Mouse (Mus musculus) MEL (cell line): ENCODE data around the gene Zfp683. TPM values are rescaled to one million over a fixed set of nuclear protein-coding genes. Genes with fewer than 3 reads are reported as not detected.

ENCODE experiments used
- DNase-seq: peaks from one replicate; pipeline ENCODE4 v3.0.0; 2011; ENCODE audit warnings: low read depth, low spot score
- H3K27ac ChIP-seq: 2 replicates; pipeline ENCODE4 v1.5.1; 2012; ENCODE audit warnings: low read depth, mild to moderate bottlenecking, control low read depth, low read length, moderate library complexity; ENCODE audit not compliant: control insufficient read depth
- H3K27me3 ChIP-seq, 2 experiments: fragments of 150-350 bp in 1 of 2; sonication (generic) in 1 of 2; 2 replicates each; pipeline ENCODE4 v1.6.1; 2012; ENCODE audit warnings: low read length in 2 of 2, mild to moderate bottlenecking in 2 of 2, improper control_type of control experiment in 1 of 2, moderate library complexity in 1 of 2; ENCODE audit not compliant: insufficient read depth in 2 of 2, control insufficient read depth in 1 of 2
- H3K36me3 ChIP-seq, 2 experiments: 2 replicates each; pipeline ENCODE4 v1.6.1; 2012 to 2014; ENCODE audit warnings: low read length in 2 of 2, improper control_type of control experiment in 1 of 2, inconsistent platforms in 1 of 2, mild to moderate bottlenecking in 1 of 2; ENCODE audit not compliant: insufficient read depth in 2 of 2, control insufficient read depth in 1 of 2
- H3K4me1 ChIP-seq, 2 experiments: fragments of 150-350 bp in 1 of 2; sonication (generic) in 1 of 2; 2 replicates each; pipeline ENCODE4 v1.6.1; 2012; ENCODE audit warnings: low read length in 2 of 2, improper control_type of control experiment in 1 of 2, mild to moderate bottlenecking in 1 of 2; ENCODE audit not compliant: insufficient read depth in 2 of 2, control insufficient read depth in 1 of 2
- H3K4me3 ChIP-seq, 2 experiments: fragments of 150-350 bp in 1 of 2; sonication (generic) in 1 of 2; 2 replicates each; pipeline ENCODE4 v1.5.1; 2012; ENCODE audit warnings: low read depth in 2 of 2, low read length in 2 of 2, mild to moderate bottlenecking in 2 of 2, moderate library complexity in 2 of 2, control low read depth in 1 of 2, improper control_type of control experiment in 1 of 2; ENCODE audit not compliant: control insufficient read depth in 1 of 2, insufficient read depth in 1 of 2
- H3K79me2 ChIP-seq: 2 replicates; pipeline ENCODE4 v1.6.1; 2012; ENCODE audit warnings: mild to moderate bottlenecking, low read length, moderate library complexity; ENCODE audit not compliant: control insufficient read depth, poor library complexity, insufficient read depth
- H3K9ac ChIP-seq: 2 replicates; pipeline ENCODE4 v1.6.1; 2012; ENCODE audit warnings: low read depth, mild to moderate bottlenecking, control low read depth, low read length, moderate library complexity; ENCODE audit not compliant: control insufficient read depth, poor library complexity, severe bottlenecking
- H3K9me3 ChIP-seq: fragments of 150-350 bp; sonication (generic); replicated peaks from 2 replicates; pipeline ENCODE4 v1.6.1; 2012; ENCODE audit warnings: mild to moderate bottlenecking, low read length, improper control_type of control experiment, moderate library complexity; ENCODE audit not compliant: insufficient read depth
- CHD1 ChIP-seq: IDR thresholded peaks from 2 replicates; pipeline ENCODE4 v1.6.1; 2012; ENCODE audit warnings: low read depth, mild to moderate bottlenecking, inconsistent platforms, low read length, improper control_type of control experiment
- CHD2 ChIP-seq: IDR thresholded peaks from 2 replicates; pipeline ENCODE4 v1.6.1; 2011; ENCODE audit warnings: low read length, improper control_type of control experiment
- E2F4 ChIP-seq: IDR thresholded peaks from 2 replicates; pipeline ENCODE4 v1.6.1; 2011; ENCODE audit warnings: low read depth, low read length, improper control_type of control experiment, borderline replicate concordance
- EP300 ChIP-seq, 2 experiments: IDR thresholded peaks; 2 replicates each; pipeline ENCODE4 v1.6.1; 2011; ENCODE audit warnings: improper control_type of control experiment in 2 of 2, low read length in 2 of 2, low read depth in 1 of 2, mild to moderate bottlenecking in 1 of 2
- HCFC1 ChIP-seq: IDR thresholded peaks from 2 replicates; pipeline ENCODE4 v1.6.1; 2012; ENCODE audit warnings: low read depth, mild to moderate bottlenecking, inconsistent platforms, low read length, improper control_type of control experiment, moderate library complexity
- JUND ChIP-seq: IDR thresholded peaks from 2 replicates; pipeline ENCODE4 v1.6.1; 2011; ENCODE audit warnings: low read depth, mild to moderate bottlenecking, improper control_type of control experiment, low read length
- KAT2A ChIP-seq: conservative IDR thresholded peaks from 2 replicates; pipeline ENCODE4 v1.6.1; 2012; ENCODE audit warnings: low read depth, low read length, improper control_type of control experiment, inconsistent platforms
- MAZ ChIP-seq: IDR thresholded peaks from 2 replicates; pipeline ENCODE4 v1.6.1; 2012; ENCODE audit warnings: low read depth, mild to moderate bottlenecking, inconsistent platforms, low read length, improper control_type of control experiment
- MXI1 ChIP-seq: IDR thresholded peaks from 2 replicates; pipeline ENCODE4 v1.6.1; 2011; ENCODE audit warnings: mild to moderate bottlenecking, low read depth, low read length, improper control_type of control experiment
- MYC ChIP-seq: IDR thresholded peaks from 2 replicates; pipeline ENCODE4 v1.6.1; 2011; ENCODE audit warnings: low read depth, mild to moderate bottlenecking, low read length, improper control_type of control experiment, moderate library complexity
- NELFE ChIP-seq: IDR thresholded peaks from 2 replicates; pipeline ENCODE4 v1.6.1; 2011; ENCODE audit warnings: low read depth, low read length, improper control_type of control experiment
- NRF1 ChIP-seq: IDR thresholded peaks from 2 replicates; pipeline ENCODE4 v1.6.1; 2014; ENCODE audit warnings: low read depth, mild to moderate bottlenecking, inconsistent platforms, low read length, improper control_type of control experiment, moderate library complexity; ENCODE audit not compliant: poor library complexity, insufficient read depth, severe bottlenecking
- RAD21 ChIP-seq: IDR thresholded peaks from 2 replicates; pipeline ENCODE4 v1.6.1; 2011; ENCODE audit warnings: mild to moderate bottlenecking, low read depth, low read length, improper control_type of control experiment
- RCOR1 ChIP-seq: IDR thresholded peaks from 2 replicates; pipeline ENCODE4 v1.6.1; 2012; ENCODE audit warnings: low read depth, mild to moderate bottlenecking, inconsistent platforms, low read length, improper control_type of control experiment
- TBP ChIP-seq: IDR thresholded peaks from 2 replicates; pipeline ENCODE4 v1.8.0; 2011; ENCODE audit warnings: low read depth, low read length, improper control_type of control experiment
- TCF12 ChIP-seq: IDR thresholded peaks from 2 replicates; pipeline ENCODE4 v1.6.1; 2014; ENCODE audit warnings: low read depth, mild to moderate bottlenecking, inconsistent platforms, low read length, improper control_type of control experiment, moderate library complexity
- UBTF ChIP-seq: IDR thresholded peaks from 2 replicates; pipeline ENCODE4 v1.6.1; 2012; ENCODE audit warnings: low read depth, mild to moderate bottlenecking, inconsistent platforms, low read length, improper control_type of control experiment, moderate library complexity, borderline replicate concordance; ENCODE audit not compliant: insufficient read depth
- USF2 ChIP-seq, 2 experiments: IDR thresholded peaks; 2 replicates each; pipeline ENCODE4 v1.6.1; 2011 to 2012; ENCODE audit warnings: improper control_type of control experiment in 2 of 2, low read length in 2 of 2, borderline replicate concordance in 1 of 2, inconsistent platforms in 1 of 2, low read depth in 1 of 2, mild to moderate bottlenecking in 1 of 2; ENCODE audit not compliant: insufficient read depth in 1 of 2
- ZC3H11A ChIP-seq: IDR thresholded peaks from 2 replicates; pipeline ENCODE4 v1.6.1; 2012; ENCODE audit warnings: low read depth, mild to moderate bottlenecking, inconsistent platforms, low read length, improper control_type of control experiment
- ZKSCAN1 ChIP-seq: IDR thresholded peaks from 2 replicates; pipeline ENCODE4 v1.6.1; 2012; ENCODE audit warnings: low read depth, mild to moderate bottlenecking, inconsistent platforms, low read length, improper control_type of control experiment, moderate library complexity
- ZMIZ1 ChIP-seq: IDR thresholded peaks from 2 replicates; pipeline ENCODE4 v1.6.1; 2012; ENCODE audit warnings: low read depth, mild to moderate bottlenecking, inconsistent platforms, low read length, improper control_type of control experiment, moderate library complexity
- ZNF384 ChIP-seq: IDR thresholded peaks from 2 replicates; pipeline ENCODE4 v1.6.1; 2012; ENCODE audit warnings: low read depth, mild to moderate bottlenecking, inconsistent platforms, low read length, improper control_type of control experiment
- polyA plus RNA-seq, 2 experiments: library from polyadenylated mRNA; stranded (reverse) in 1 of 2; unstranded in 1 of 2; fragments of >175 nt in 1 of 2; fragments of >200 nt in 1 of 2; gene quantifications; 2 replicates each; pipeline versions ENCODE4 v1.2.1 to v1.2.4; 2012; ENCODE audit warnings: low replicate concordance in 2 of 2, low read depth in 1 of 2; ENCODE audit not compliant: insufficient read length in 2 of 2, insufficient read depth in 1 of 2, missing spikeins in 1 of 2
- total RNA-seq: library from RNA; depleted of rRNA; stranded (reverse); fragments of 300-350 nt; gene quantifications from 2 replicates; pipeline ENCODE4 v1.2.3, GENCODE M21; 2012

The Zfp683 gene
- total and polyA plus RNA-seq, 3 experiments = not detected

GRCm38 (mm10) chr4:134058908-134059307 is 5.3 kb downstream of the Zfp683 start:
- no peak overlapping the region for H3K4me3 ChIP-seq
- H3K27ac ChIP-seq = no peak overlapping the region
- peaks cover 3 to 18% of the 10 kb centered on the region in 2 experiments for H3K4me1 ChIP-seq
- H3K79me2 ChIP-seq = no peaks in the 10 kb centered on the region
- TF ChIP-seq NRF1 = no peak
- no peak for TF ChIP-seq ZKSCAN1
- no peak for TF ChIP-seq TCF12
- no peak for TF ChIP-seq HCFC1
- no peak for TF ChIP-seq NELFE
- no peak for TF ChIP-seq UBTF
- no peaks in the 10 kb centered on the region for H3K9me3 ChIP-seq
- H3K9ac ChIP-seq = no peak overlapping the region
- H3K27me3 ChIP-seq = peaks cover 0 to 3% of the 10 kb centered on the region in 2 experiments; a peak in 1 of 4 replicates
- DNase-seq = no peak
- H3K36me3 ChIP-seq = peaks cover 0 to 3% of the 10 kb centered on the region in 2 experiments; a peak in 2 of 4 replicates

DNA sequence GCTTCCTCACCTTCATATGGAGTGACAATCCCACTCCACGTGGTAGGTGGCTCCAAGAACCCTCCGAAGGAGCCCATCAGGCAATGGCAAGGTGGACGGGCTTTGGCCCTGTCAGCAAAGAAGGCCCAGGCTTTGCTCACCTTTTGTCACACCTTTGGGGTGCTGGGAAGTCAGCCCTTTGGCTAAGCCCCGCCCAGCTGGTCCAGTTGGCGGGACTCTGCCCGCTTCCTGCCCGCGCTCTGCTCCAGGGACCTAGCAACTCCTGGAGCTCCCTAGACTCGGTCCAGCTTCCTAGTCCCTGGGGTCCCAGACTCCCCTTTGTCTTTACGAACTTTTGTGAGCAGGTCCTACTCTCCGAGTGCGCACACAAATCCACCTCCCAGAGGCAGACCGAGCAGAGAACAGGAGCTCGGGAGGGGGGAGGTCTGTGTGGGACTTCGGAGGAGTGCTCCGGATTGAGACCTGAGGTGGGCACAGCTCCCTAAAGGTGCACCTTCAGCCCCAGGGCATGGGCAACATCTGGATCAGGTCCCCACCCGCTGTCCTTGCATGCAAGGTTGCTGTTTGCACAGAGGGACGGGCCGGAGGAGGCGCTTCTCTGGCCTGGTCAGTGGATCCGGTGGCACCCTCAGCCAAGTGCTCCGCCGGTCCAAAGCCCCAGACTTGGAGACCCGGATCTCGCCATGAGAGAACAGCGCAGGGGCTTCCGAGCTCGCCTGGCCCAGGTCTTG is 6.7 kb downstream of the Zfp683 start, which contains the start of gene Crybg2:
Gene Crybg2 (plus strand): TSS at position 681 of the 731 bp plus-strand sequence.
- Histone ChIP-seq H3K9ac (no peak within 1 kb of the TSS), H3K79me2 (no peaks in the 10 kb centered on the region), H3K4me3 (peak within 1 kb of the TSS; percentile 43 to 53; a peak in 3 of 4 replicates), H3K4me1 (peaks cover 3 to 18% of the 10 kb centered on the region in 2 experiments), H3K9me3 (no peaks in the 10 kb centered on the region), H3K36me3 (peaks cover 0 to 3% of the 10 kb centered on the region in 2 experiments; a peak in 2 of 4 replicates), H3K27ac (peak within 1 kb of the TSS; percentile 20), H3K27me3 (no peaks in the 10 kb centered on the region)
- DNase-seq = no peak
- TF ChIP-seq CHD1 (no peak), ZMIZ1 (no peak), ZKSCAN1 (no peak), KAT2A (no peak), MXI1 (no peak), JUND (no peak), HCFC1 (no peak), RAD21 (no peak), NELFE (no peak), USF2 (IDR thresholded peaks at IDR 0.05; ENCODE audit: borderline replicate concordance in 1 of 2, insufficient read depth in 1 of 2, low read depth in 1 of 2, low read length in 2 of 2) (no peak), CHD2 (no peak), ZC3H11A (no peak), TBP (no peak), RCOR1 (no peak), E2F4 (no peak), EP300 (IDR thresholded peaks at IDR 0.05; ENCODE audit: low read depth in 1 of 2, low read length in 2 of 2) (no peak), MYC (no peak), TCF12 (no peak), MAZ (no peak), ZNF384 (no peak)
